Mouse (Mus musculus): ENCODE data around the gene Ermard. TPM values are rescaled to one million over a fixed set of nuclear protein-coding genes. Genes with fewer than 3 reads are reported as not detected.
"Not testable (repeated sequence)": the region's sequence is repeated elsewhere in the genome, so short reads cannot be mapped to it uniquely, and the experiment has no call there.

Gene Ermard
- polyA plus RNA-seq, 1 experiment from 2014 or later = 57.3 TPM

DNA sequence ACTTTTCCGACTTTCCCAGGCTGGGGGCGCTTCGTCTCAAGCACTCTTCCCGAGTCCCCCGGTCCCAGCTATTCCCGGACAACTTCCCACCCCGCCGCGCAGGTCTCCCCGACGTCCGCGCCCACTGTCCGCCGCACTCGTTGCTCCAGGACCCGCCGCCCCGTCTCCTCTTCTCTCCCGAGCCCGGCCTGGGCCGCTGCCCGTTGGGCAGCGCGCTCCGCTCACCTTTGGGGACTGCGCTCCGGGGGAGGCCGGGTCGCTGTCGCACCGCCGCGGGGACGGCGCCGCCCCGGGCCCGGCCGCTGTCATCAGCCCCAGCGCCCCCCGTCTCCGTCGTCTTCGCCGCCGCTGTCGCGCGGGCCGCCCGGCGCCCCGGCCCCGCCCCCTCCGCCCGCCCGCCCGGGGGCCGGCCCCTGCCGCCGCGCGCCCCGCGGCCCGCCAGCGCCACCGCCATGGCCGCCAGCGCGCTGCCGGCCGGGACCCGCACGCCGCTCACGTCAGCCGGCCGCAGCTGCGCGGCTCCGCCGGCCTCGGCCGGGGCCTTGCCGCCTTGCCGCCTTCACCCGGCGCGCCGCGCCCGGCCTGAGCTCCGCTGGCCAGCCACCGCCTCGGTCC is 17.0 kb upstream of the Ermard start:
- WGBS = no CpG with 5 or more reads among the region's 97 CpGs
- H3K27ac ChIP-seq (ENCODE audit: low read depth, low read length); DNase-seq (ENCODE audit: low spot score): not testable (repeated sequence)

DNA sequence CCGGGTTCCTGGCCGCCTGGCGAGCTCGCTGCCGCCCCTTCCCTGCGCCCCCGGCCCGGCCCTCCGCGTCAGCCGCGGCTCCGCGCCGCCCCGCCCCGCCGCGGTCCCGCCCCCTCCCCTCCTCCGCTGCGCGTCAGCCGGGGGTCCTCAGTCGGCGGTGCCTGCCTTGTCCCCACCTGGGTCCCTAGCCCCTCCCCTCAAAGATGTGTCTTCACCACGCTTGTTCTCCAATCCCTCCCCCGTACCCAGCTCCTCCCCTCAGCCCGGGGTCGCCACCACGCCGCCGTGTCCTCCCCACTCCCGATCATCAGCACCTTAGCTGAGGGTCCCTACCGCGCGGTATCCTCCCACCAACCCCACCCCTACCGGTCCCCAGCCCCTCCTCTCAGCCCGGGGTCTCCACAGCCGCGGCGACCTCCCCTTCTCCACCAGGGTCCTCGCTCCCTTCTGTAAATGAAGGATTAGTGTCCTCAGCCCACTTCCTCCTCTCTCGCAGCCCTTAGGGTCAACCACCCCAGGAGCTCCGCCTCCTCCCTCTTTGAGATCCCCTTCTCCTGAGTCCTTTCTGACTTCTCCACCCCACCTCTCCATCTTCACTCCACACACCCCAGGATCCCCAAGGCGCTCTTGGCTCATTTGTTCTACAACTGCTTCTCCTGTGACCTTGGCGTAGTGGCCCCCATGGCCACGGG is 16.4 kb upstream of the Ermard start:
- DNase-seq (ENCODE audit: low spot score); H3K4me2 ChIP-seq (ENCODE audit: low read depth); H3K9me3 ChIP-seq (ENCODE audit: control insufficient read depth, low read length); H3K27ac ChIP-seq (ENCODE audit: low read depth, low read length); H3K4me1 ChIP-seq (ENCODE audit: control insufficient read depth, insufficient read depth, low read length); H3K4me3 ChIP-seq (ENCODE audit: low read depth, low read length); H3K27me3 ChIP-seq (ENCODE audit: control insufficient read depth, insufficient read depth, low read length); H3K36me3 ChIP-seq (ENCODE audit: control insufficient read depth, insufficient read depth, low read length); H3K9ac ChIP-seq (ENCODE audit: low read length): not testable (repeated sequence)
- no CpG with 5 or more reads among the region's 48 CpGs for WGBS
- ATAC-seq (ENCODE audit: insufficient read depth, low FRiP score, low TSS enrichment) = peak; percentile 91

More for the DNA sequence above, 17.0 kb upstream of the Ermard start:
- not testable (repeated sequence) for H3K36me3 ChIP-seq (ENCODE audit: control insufficient read depth, insufficient read depth, low read length); H3K9ac ChIP-seq (ENCODE audit: low read length); H3K4me2 ChIP-seq (ENCODE audit: low read depth); H3K4me3 ChIP-seq (ENCODE audit: low read depth, low read length); H3K9me3 ChIP-seq (ENCODE audit: control insufficient read depth, low read length); H3K4me1 ChIP-seq (ENCODE audit: control insufficient read depth, insufficient read depth, low read length); H3K27me3 ChIP-seq (ENCODE audit: control insufficient read depth, insufficient read depth, low read length)
- ATAC-seq (ENCODE audit: insufficient read depth, low FRiP score, low TSS enrichment) = peak; percentile 80

DNA sequence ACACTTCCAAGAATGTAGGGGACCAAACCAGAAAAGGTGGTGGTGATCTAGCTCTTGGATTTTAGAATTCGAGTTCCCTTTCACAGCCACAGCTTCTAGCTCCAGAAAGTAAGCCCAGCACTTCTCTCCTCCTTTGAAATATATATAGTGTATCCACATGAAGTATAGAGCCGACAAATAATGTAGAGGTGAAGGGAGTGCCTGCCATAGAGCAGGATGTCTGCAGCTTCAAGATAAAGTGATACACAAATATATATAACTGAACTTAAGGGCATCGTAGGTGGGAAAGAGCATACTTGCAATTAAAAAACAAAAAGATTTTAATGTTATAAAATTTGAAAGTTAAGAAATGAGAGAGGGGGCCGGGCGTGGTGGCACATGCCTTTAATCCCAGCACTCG is 15.5 kb upstream of the Ermard start:
- H3K4me1 ChIP-seq (ENCODE audit: control insufficient read depth, insufficient read depth, low read length); H3K4me2 ChIP-seq (ENCODE audit: low read depth); H3K4me3 ChIP-seq (ENCODE audit: low read depth, low read length); H3K9ac ChIP-seq (ENCODE audit: low read length); H3K9me3 ChIP-seq (ENCODE audit: control insufficient read depth, low read length); H3K27ac ChIP-seq (ENCODE audit: low read depth, low read length); ATAC-seq (ENCODE audit: insufficient read depth, low FRiP score, low TSS enrichment); H3K36me3 ChIP-seq (ENCODE audit: control insufficient read depth, insufficient read depth, low read length); DNase-seq (ENCODE audit: low spot score); H3K27me3 ChIP-seq (ENCODE audit: control insufficient read depth, insufficient read depth, low read length): not testable (repeated sequence)
- WGBS = no CpG with 5 or more reads among the region's 6 CpGs

DNA sequence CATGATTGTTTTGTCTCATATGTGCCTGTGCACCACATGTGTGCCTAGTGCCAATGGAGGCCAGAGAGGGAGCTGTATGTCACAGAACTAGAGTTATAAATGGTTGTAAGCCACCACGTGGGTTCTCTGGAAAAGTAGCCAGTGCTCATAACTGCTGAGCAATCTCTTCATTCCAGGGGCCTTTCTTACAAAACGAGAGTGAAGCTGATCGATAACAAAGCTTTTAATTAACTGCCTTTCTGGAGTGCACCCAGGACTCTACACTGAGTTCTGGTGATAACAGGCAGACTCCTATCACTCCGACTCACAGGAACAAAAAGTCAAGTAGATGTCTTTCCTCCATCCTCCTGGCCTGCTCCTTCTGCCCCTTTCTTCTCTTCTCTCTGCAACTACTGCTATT is 9.6 kb upstream of the Ermard start:
- WGBS = no CpG with 5 or more reads among the region's 4 CpGs
- not testable (repeated sequence) for H3K9me3 ChIP-seq (ENCODE audit: control insufficient read depth, low read length); H3K27me3 ChIP-seq (ENCODE audit: control insufficient read depth, insufficient read depth, low read length); H3K4me2 ChIP-seq (ENCODE audit: low read depth); H3K4me1 ChIP-seq (ENCODE audit: control insufficient read depth, insufficient read depth, low read length); ATAC-seq (ENCODE audit: insufficient read depth, low FRiP score, low TSS enrichment); H3K4me3 ChIP-seq (ENCODE audit: low read depth, low read length); H3K9ac ChIP-seq (ENCODE audit: low read length); DNase-seq (ENCODE audit: low spot score); H3K27ac ChIP-seq (ENCODE audit: low read depth, low read length); H3K36me3 ChIP-seq (ENCODE audit: control insufficient read depth, insufficient read depth, low read length)

DNA sequence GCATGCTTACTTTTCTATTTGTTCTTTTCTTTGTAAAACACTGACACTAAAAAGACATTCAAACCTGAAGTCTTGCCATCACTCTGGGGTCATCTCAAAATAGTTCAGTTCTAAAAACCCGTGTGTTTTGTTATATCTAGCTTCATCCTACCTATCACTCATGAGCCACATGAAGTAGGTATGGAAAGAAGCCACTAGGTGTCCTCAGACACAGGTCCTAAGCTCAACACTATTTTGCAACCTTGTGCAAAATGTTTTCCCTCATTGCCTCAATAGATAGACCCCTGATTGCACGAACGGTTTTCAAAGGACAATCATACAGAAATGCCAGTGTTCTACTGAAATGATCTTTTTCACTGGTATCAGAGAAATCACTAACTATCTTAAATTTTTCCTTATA is 553 bp upstream of the Ermard start:
- H3K4me1 ChIP-seq (ENCODE audit: control insufficient read depth, insufficient read depth, low read length); H3K36me3 ChIP-seq (ENCODE audit: control insufficient read depth, insufficient read depth, low read length); DNase-seq (ENCODE audit: low spot score); H3K27ac ChIP-seq (ENCODE audit: low read depth, low read length); ATAC-seq (ENCODE audit: insufficient read depth, low FRiP score, low TSS enrichment); H3K4me3 ChIP-seq (ENCODE audit: low read depth, low read length); H3K27me3 ChIP-seq (ENCODE audit: control insufficient read depth, insufficient read depth, low read length); H3K9me3 ChIP-seq (ENCODE audit: control insufficient read depth, low read length); H3K9ac ChIP-seq (ENCODE audit: low read length); H3K4me2 ChIP-seq (ENCODE audit: low read depth): not testable (repeated sequence)
- WGBS = no CpG with 5 or more reads among the region's 3 CpGs

DNA sequence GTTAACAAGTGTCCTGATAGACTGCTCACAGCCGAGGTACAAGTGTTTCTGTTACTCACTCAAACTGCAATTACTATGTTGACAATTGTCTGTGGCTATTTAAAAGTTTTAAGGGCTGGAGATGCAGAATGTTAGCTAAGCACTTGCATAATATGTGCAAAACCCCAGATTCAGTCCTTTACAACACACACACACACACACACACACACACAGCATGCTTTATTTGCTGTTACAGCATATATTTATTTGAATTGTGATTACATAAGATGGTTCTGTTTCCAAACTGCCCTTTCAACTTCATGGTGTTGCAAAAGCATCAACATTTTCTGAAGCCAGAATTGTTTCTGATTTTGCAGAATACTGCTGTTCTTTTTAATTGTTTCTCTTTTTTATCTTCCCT is 9.3 kb downstream of the Ermard start:
- not testable (repeated sequence) for H3K4me1 ChIP-seq (ENCODE audit: control insufficient read depth, insufficient read depth, low read length); H3K4me3 ChIP-seq (ENCODE audit: low read depth, low read length); H3K9me3 ChIP-seq (ENCODE audit: control insufficient read depth, low read length); H3K27ac ChIP-seq (ENCODE audit: low read depth, low read length); H3K36me3 ChIP-seq (ENCODE audit: control insufficient read depth, insufficient read depth, low read length); ATAC-seq (ENCODE audit: insufficient read depth, low FRiP score, low TSS enrichment); H3K27me3 ChIP-seq (ENCODE audit: control insufficient read depth, insufficient read depth, low read length); H3K4me2 ChIP-seq (ENCODE audit: low read depth); H3K9ac ChIP-seq (ENCODE audit: low read length); DNase-seq (ENCODE audit: low spot score)
- WGBS = no CpG with 5 or more reads among the region's 1 CpGs

DNA sequence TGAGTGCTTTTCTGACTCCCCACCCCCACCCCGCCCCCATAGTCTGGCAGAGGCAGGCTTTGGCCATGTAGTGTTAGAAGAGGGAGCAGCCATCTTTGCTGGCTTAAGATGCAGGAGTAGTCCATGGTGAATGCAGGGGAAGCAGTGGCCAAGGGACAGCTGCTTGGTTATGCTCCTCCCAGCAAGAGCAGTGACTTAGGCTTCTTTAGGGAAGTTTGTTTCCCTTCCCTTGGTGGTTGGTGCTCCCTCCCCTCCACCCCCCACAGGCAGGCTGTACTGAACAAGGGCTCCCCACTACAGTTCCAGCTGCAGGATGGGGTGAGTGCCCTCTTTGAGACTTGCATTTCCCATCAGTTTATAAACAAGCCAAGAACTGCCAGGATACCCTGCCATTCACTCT is 11.8 kb downstream of the Ermard start:
- H3K9me3 ChIP-seq (ENCODE audit: control insufficient read depth, low read length); H3K9ac ChIP-seq (ENCODE audit: low read length); H3K4me2 ChIP-seq (ENCODE audit: low read depth); H3K4me1 ChIP-seq (ENCODE audit: control insufficient read depth, insufficient read depth, low read length); H3K4me3 ChIP-seq (ENCODE audit: low read depth, low read length); ATAC-seq (ENCODE audit: insufficient read depth, low FRiP score, low TSS enrichment); DNase-seq (ENCODE audit: low spot score); H3K27ac ChIP-seq (ENCODE audit: low read depth, low read length); H3K36me3 ChIP-seq (ENCODE audit: control insufficient read depth, insufficient read depth, low read length); H3K27me3 ChIP-seq (ENCODE audit: control insufficient read depth, insufficient read depth, low read length): not testable (repeated sequence)
- WGBS = 75% methylated on average over 1 of the region's 1 CpGs

DNA sequence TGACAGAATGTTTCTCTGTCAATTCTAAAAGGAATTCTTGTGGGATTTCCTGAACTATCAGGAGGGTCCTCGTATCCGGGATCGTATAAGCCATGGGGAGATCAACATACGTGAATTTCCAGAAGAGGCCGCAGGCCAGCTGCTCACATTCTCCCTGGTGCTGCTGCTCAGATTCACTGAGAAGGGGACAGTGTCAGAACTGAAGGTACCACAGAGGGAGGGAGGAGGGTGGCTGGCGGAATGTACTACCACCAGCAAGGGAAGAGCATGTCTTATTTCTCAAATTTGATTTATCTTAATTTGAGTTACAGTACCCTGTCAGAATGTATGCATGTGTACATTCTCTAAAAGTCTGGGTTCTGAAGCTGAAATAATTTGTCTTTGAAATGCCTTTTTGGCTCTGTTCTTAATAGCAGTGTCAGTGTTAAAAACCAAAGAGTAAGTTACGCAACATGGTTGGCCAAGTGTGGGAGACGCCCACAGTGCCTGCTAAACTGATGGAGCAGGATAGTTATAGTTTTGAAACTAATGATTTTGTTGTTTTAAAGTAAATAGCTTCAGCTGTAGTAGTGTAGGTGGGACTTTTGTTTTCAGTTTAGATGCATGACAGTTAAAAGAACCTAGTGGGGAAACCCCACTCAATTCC is 12.3 kb downstream of the Ermard start:
- H3K36me3 ChIP-seq (ENCODE audit: control insufficient read depth, insufficient read depth, low read length); DNase-seq (ENCODE audit: low spot score); H3K27me3 ChIP-seq (ENCODE audit: control insufficient read depth, insufficient read depth, low read length); H3K9ac ChIP-seq (ENCODE audit: low read length); H3K9me3 ChIP-seq (ENCODE audit: control insufficient read depth, low read length); H3K4me3 ChIP-seq (ENCODE audit: low read depth, low read length); ATAC-seq (ENCODE audit: insufficient read depth, low FRiP score, low TSS enrichment); H3K4me2 ChIP-seq (ENCODE audit: low read depth); H3K4me1 ChIP-seq (ENCODE audit: control insufficient read depth, insufficient read depth, low read length); H3K27ac ChIP-seq (ENCODE audit: low read depth, low read length): not testable (repeated sequence)
- 97% methylated on average over 5 of the region's 8 CpGs for WGBS

DNA sequence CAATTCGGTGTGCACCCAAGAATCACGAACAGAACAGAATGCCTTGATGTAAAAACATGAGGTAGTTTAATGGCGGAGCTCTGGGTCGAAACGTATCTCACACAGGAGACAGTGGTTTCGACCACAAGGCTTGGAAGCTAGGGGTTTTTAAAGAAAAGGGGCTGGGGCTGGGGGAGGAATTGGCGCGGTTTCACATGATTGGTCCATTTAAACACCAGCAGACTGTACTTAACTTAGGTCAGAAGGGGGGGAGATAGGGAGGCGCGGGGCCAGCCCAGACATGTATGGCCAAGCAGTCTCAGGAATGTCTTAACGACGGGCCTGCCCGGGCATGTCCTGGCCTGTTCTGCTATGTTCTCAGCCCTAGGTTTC is 12.8 kb downstream of the Ermard start:
- not testable (repeated sequence) for H3K27me3 ChIP-seq (ENCODE audit: control insufficient read depth, insufficient read depth, low read length); H3K27ac ChIP-seq (ENCODE audit: low read depth, low read length); H3K4me1 ChIP-seq (ENCODE audit: control insufficient read depth, insufficient read depth, low read length); H3K9ac ChIP-seq (ENCODE audit: low read length); ATAC-seq (ENCODE audit: insufficient read depth, low FRiP score, low TSS enrichment); H3K4me2 ChIP-seq (ENCODE audit: low read depth); DNase-seq (ENCODE audit: low spot score); H3K36me3 ChIP-seq (ENCODE audit: control insufficient read depth, insufficient read depth, low read length); H3K9me3 ChIP-seq (ENCODE audit: control insufficient read depth, low read length); H3K4me3 ChIP-seq (ENCODE audit: low read depth, low read length)
- WGBS = 94% methylated on average over 10 of the region's 13 CpGs
